Mouse (Mus musculus): ENCODE results near the gene Bach1. TPM values are rescaled to one million over a fixed set of nuclear protein-coding genes. Genes with fewer than 3 reads are reported as not detected.

Bach1 gene
- polyA plus RNA-seq, 1 experiment from 2014 or later = 19.2 TPM

- ATAC-seq (ENCODE audit: low FRiP score) (0 out of 2 replicates have a peak, but pooled peaks have one; percentile 25), DNase-seq (ENCODE audit: low spot score, missing footprints) (peak; percentile 91)
- WGBS = 17% methylated on average over 5 of the region's 5 CpGs
- Histone ChIP-seq H3K4me3 (ENCODE audit: low read depth, low read length) (no peak overlapping the region), H3K9ac (ENCODE audit: low read length) (no peak overlapping the region), H3K36me3 (ENCODE audit: control insufficient read depth, insufficient read depth, low read length) (no peaks in the 10 kb centered on the region), H3K4me2 (no peak overlapping the region), H3K4me1 (ENCODE audit: control insufficient read depth, insufficient read depth, low read length) (peaks cover 4% of the 10 kb centered on the region; the same call in 1 of the 2 replicates), H3K27me3 (ENCODE audit: control insufficient read depth, insufficient read depth, low read length) (no peaks in the 10 kb centered on the region), H3K27ac (ENCODE audit: low read depth, low read length) (no peak overlapping the region), H3K9me3 (ENCODE audit: control insufficient read depth, low read length) (no peaks in the 10 kb centered on the region)
Observed at GRCm38 (mm10) chr16:87746728-87747127, 48.0 kb downstream of the Bach1 start.

- Histone ChIP-seq H3K4me2 (no peak overlapping the region), H3K27ac (ENCODE audit: low read depth, low read length) (no peak overlapping the region), H3K9me3 (ENCODE audit: control insufficient read depth, low read length) (no peaks in the 10 kb centered on the region), H3K9ac (ENCODE audit: low read length) (no peak overlapping the region), H3K4me1 (ENCODE audit: control insufficient read depth, insufficient read depth, low read length) (no peaks in the 10 kb centered on the region), H3K4me3 (ENCODE audit: low read depth, low read length) (no peak overlapping the region), H3K27me3 (ENCODE audit: control insufficient read depth, insufficient read depth, low read length) (no peaks in the 10 kb centered on the region), H3K36me3 (ENCODE audit: control insufficient read depth, insufficient read depth, low read length) (no peaks in the 10 kb centered on the region)
- no peak for ATAC-seq (ENCODE audit: low FRiP score)
- no peak for DNase-seq (ENCODE audit: low spot score, missing footprints)
- WGBS = 91% methylated on average over 13 of the region's 13 CpGs
Observed at GRCm38 (mm10) chr16:87751243-87751642, 52.5 kb downstream of the Bach1 start.

GRCm38 (mm10) chr16:87752482-87752881 lies 53.7 kb downstream of the Bach1 start:
- no peaks in the 10 kb centered on the region for H3K4me1 ChIP-seq (ENCODE audit: control insufficient read depth, insufficient read depth, low read length)
- ATAC-seq (ENCODE audit: low FRiP score) = no peak

GRCm38 (mm10) chr16:87754858-87755257 lies 56.1 kb downstream of the Bach1 start:
- Histone ChIP-seq H3K4me1 (ENCODE audit: control insufficient read depth, insufficient read depth, low read length) (no peaks in the 10 kb centered on the region), H3K9me3 (ENCODE audit: control insufficient read depth, low read length) (no peaks in the 10 kb centered on the region), H3K9ac (ENCODE audit: low read length) (no peak overlapping the region), H3K36me3 (ENCODE audit: control insufficient read depth, insufficient read depth, low read length) (no peaks in the 10 kb centered on the region), H3K27me3 (ENCODE audit: control insufficient read depth, insufficient read depth, low read length) (no peaks in the 10 kb centered on the region), H3K4me3 (ENCODE audit: low read depth, low read length) (no peak overlapping the region), H3K27ac (ENCODE audit: low read depth, low read length) (no peak overlapping the region), H3K4me2 (no peak overlapping the region)
- DNase-seq (ENCODE audit: low spot score, missing footprints) = peak; percentile 85
- 71% methylated on average over 9 of the region's 9 CpGs for WGBS
- peak; percentile 28; the same call in 1 of the 2 replicates for ATAC-seq (ENCODE audit: low FRiP score)

More at GRCm38 (mm10) chr16:87752482-87752881, 53.7 kb downstream of the Bach1 start:
- H3K36me3 ChIP-seq (ENCODE audit: control insufficient read depth, insufficient read depth, low read length) = no peaks in the 10 kb centered on the region
- H3K9me3 ChIP-seq (ENCODE audit: control insufficient read depth, low read length) = no peaks in the 10 kb centered on the region
- no peak overlapping the region for H3K4me3 ChIP-seq (ENCODE audit: low read depth, low read length)
- H3K27ac ChIP-seq (ENCODE audit: low read depth, low read length) = no peak overlapping the region
- 70% methylated on average over 13 of the region's 13 CpGs for WGBS
- H3K27me3 ChIP-seq (ENCODE audit: control insufficient read depth, insufficient read depth, low read length) = no peaks in the 10 kb centered on the region
- no peak overlapping the region for H3K4me2 ChIP-seq
- DNase-seq (ENCODE audit: low spot score, missing footprints) = no peak
- no peak overlapping the region for H3K9ac ChIP-seq (ENCODE audit: low read length)

- Histone ChIP-seq H3K27ac (ENCODE audit: low read depth, low read length) (no peak overlapping the region), H3K9ac (ENCODE audit: low read length) (no peak overlapping the region), H3K4me2 (no peak overlapping the region), H3K27me3 (ENCODE audit: control insufficient read depth, insufficient read depth, low read length) (no peaks in the 10 kb centered on the region), H3K9me3 (ENCODE audit: control insufficient read depth, low read length) (no peaks in the 10 kb centered on the region), H3K4me1 (ENCODE audit: control insufficient read depth, insufficient read depth, low read length) (no peaks in the 10 kb centered on the region), H3K4me3 (ENCODE audit: low read depth, low read length) (no peak overlapping the region), H3K36me3 (ENCODE audit: control insufficient read depth, insufficient read depth, low read length) (no peaks in the 10 kb centered on the region)
- ATAC-seq (ENCODE audit: low FRiP score) = no peak
- DNase-seq (ENCODE audit: low spot score, missing footprints) = no peak
- WGBS = 82% methylated on average over 3 of the region's 3 CpGs
Observed at GRCm38 (mm10) chr16:87755915-87756314, 57.2 kb downstream of the Bach1 start.

- Histone ChIP-seq H3K4me1 (ENCODE audit: control insufficient read depth, insufficient read depth, low read length) (no peaks in the 10 kb centered on the region), H3K4me3 (ENCODE audit: low read depth, low read length) (no peak overlapping the region), H3K9ac (ENCODE audit: low read length) (no peak overlapping the region), H3K9me3 (ENCODE audit: control insufficient read depth, low read length) (no peaks in the 10 kb centered on the region), H3K4me2 (no peak overlapping the region), H3K36me3 (ENCODE audit: control insufficient read depth, insufficient read depth, low read length) (no peaks in the 10 kb centered on the region), H3K27ac (ENCODE audit: low read depth, low read length) (no peak overlapping the region), H3K27me3 (ENCODE audit: control insufficient read depth, insufficient read depth, low read length) (no peaks in the 10 kb centered on the region)
- 95% methylated on average over 11 of the region's 11 CpGs for WGBS
- no peak for ATAC-seq (ENCODE audit: low FRiP score)
- no peak for DNase-seq (ENCODE audit: low spot score, missing footprints)
Observed at GRCm38 (mm10) chr16:87758016-87758415, 59.3 kb downstream of the Bach1 start.

- no peak overlapping the region for H3K27ac ChIP-seq (ENCODE audit: low read depth, low read length)
- no peak for ATAC-seq (ENCODE audit: low FRiP score)
- DNase-seq (ENCODE audit: low spot score, missing footprints) = no peak
- 89% methylated on average over 15 of the region's 15 CpGs for WGBS
- H3K4me3 ChIP-seq (ENCODE audit: low read depth, low read length) = no peak overlapping the region
- H3K4me1 ChIP-seq (ENCODE audit: control insufficient read depth, insufficient read depth, low read length) = no peaks in the 10 kb centered on the region
- H3K36me3 ChIP-seq (ENCODE audit: control insufficient read depth, insufficient read depth, low read length) = no peaks in the 10 kb centered on the region
- no peaks in the 10 kb centered on the region for H3K27me3 ChIP-seq (ENCODE audit: control insufficient read depth, insufficient read depth, low read length)
- no peak overlapping the region for H3K4me2 ChIP-seq
- H3K9ac ChIP-seq (ENCODE audit: low read length) = no peak overlapping the region
- no peaks in the 10 kb centered on the region for H3K9me3 ChIP-seq (ENCODE audit: control insufficient read depth, low read length)
Observed at GRCm38 (mm10) chr16:87764668-87765109, 65.9 kb downstream of the Bach1 start.

GRCm38 (mm10) chr16:87765984-87766383 lies 67.2 kb downstream of the Bach1 start:
- H3K4me1 ChIP-seq (ENCODE audit: control insufficient read depth, insufficient read depth, low read length) = no peaks in the 10 kb centered on the region
- H3K4me2 ChIP-seq = no peak overlapping the region
- ATAC-seq (ENCODE audit: low FRiP score) = no peak
- H3K36me3 ChIP-seq (ENCODE audit: control insufficient read depth, insufficient read depth, low read length) = no peaks in the 10 kb centered on the region
- no peak overlapping the region for H3K9ac ChIP-seq (ENCODE audit: low read length)
- no peaks in the 10 kb centered on the region for H3K9me3 ChIP-seq (ENCODE audit: control insufficient read depth, low read length)
- WGBS = 73% methylated on average over 8 of the region's 8 CpGs
- no peak for DNase-seq (ENCODE audit: low spot score, missing footprints)
- no peaks in the 10 kb centered on the region for H3K27me3 ChIP-seq (ENCODE audit: control insufficient read depth, insufficient read depth, low read length)
- no peak overlapping the region for H3K27ac ChIP-seq (ENCODE audit: low read depth, low read length)
- H3K4me3 ChIP-seq (ENCODE audit: low read depth, low read length) = no peak overlapping the region

- 90% methylated on average over 2 of the region's 2 CpGs for WGBS
- Histone ChIP-seq H3K27ac (ENCODE audit: low read depth, low read length) (no peak overlapping the region), H3K9ac (ENCODE audit: low read length) (no peak overlapping the region), H3K4me2 (no peak overlapping the region), H3K9me3 (ENCODE audit: control insufficient read depth, low read length) (no peaks in the 10 kb centered on the region), H3K36me3 (ENCODE audit: control insufficient read depth, insufficient read depth, low read length) (no peaks in the 10 kb centered on the region), H3K27me3 (ENCODE audit: control insufficient read depth, insufficient read depth, low read length) (no peaks in the 10 kb centered on the region), H3K4me1 (ENCODE audit: control insufficient read depth, insufficient read depth, low read length) (no peaks in the 10 kb centered on the region), H3K4me3 (ENCODE audit: low read depth, low read length) (no peak overlapping the region)
- DNase-seq (ENCODE audit: low spot score, missing footprints) (no peak), ATAC-seq (ENCODE audit: low FRiP score) (no peak)
Observed at GRCm38 (mm10) chr16:87770576-87770975, 71.8 kb downstream of the Bach1 start.
